Mouse (Mus musculus): ENCODE measurements at regions not wholly inside any gene's neighbourhood (a gene's known extent, or its start where the extent isn't known, plus 50 kb on each side); places are given as distances from the start of the nearest gene placed in this dataset.
A peak's percentile ranks its signal among the peaks of the same experiment; 100 is the strongest.

DNA sequence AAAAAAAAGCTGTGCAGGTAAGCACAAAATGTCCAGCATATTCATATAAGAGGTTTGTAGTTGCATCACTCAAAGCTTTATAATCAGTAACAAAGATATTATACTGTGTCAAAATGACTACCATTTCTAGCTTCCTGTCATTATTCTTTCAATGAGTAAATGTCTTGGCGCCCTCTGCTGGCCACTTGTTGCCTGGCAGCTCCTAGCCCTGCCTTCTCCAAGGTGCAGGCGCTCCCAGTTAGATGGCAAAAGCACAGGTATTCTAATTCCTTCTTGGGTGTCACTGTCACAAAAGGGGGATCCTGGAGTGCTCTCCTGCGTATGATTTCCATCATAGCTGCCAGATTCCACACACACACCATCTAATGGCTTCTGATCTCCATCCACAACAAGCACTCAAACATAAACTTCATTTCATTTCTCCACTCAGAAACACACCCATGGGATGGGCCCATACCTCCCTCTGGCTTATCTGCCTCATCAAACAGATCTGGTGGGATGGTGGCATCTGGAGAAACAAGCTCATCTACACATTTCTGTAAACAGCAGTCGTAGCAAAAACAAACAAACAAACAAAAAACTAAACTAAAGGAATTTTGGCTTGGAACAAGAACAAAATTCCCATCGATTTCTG lies 49.9 kb upstream of the Paip1 start:
- peak; percentile 79 for DNase-seq
